Comparison of ENCODE assay signal across 13 mouse cellular contexts in the genomic region with DNA sequence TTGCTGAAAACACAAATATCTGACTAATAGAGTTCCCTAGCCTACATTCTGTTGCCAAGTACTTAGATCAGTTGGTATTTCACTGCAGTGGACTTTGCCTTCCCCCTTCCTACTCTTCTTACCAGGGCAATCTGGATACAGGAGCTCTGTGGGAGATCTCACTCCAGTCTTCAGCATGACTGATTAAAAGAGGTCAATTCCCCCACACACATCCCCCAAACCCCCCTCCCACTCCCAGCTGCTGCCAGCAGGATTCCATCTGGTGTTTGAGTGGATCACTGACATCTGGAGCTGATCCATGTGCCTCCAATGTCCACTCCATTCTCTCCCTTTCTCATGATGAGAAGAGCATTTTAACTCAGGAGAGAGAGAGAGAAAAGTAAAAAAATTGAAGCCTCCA.
DNase-seq lines count a peak whose midpoint lies in the region; ATAC-seq and TF ChIP-seq lines count a peak whose summit lies in the region.
"Had no signal": no experiment of that assay in that cellular context is flagged by ENCODE, and none has a peak within 500 bp of the region (broad histone marks: within the 10 kb centered on the region; RNA-seq: fewer than 3 reads in every experiment).

No protein-coding gene starts in this region.

- no peaks in the 10 kb centered on the region for H3K4me1 ChIP-seq in liver, adult 2 months (ENCODE audit: control insufficient read depth, insufficient read depth, low read length)
- no peaks in the 10 kb centered on the region for H3K4me1 ChIP-seq in liver, embryonic 11.5 days (replicated peaks; ENCODE audit: control insufficient read depth, insufficient read depth, low read length)
- H3K4me1 ChIP-seq: embryonic facial prominence, embryonic 13.5 days; intestine, embryonic 15.5 days; limb, embryonic 12.5 days; megakaryocyte, embryonic 14.5 days had no signal

- H3K4me3 ChIP-seq in liver, adult 2 months (ENCODE audit: insufficient read depth, low read depth, low read length): no peak overlapping the region
- no peak overlapping the region for H3K4me3 ChIP-seq in liver, embryonic 11.5 days (ENCODE audit: low read depth, low read length)
- H3K4me3 ChIP-seq: embryonic facial prominence, embryonic 13.5 days; intestine, embryonic 15.5 days; limb, embryonic 12.5 days; megakaryocyte, embryonic 14.5 days had no signal

- H3K27me3 ChIP-seq in liver, adult 2 months (ENCODE audit: control insufficient read depth, insufficient read depth, low read length): no peaks in the 10 kb centered on the region
- no peaks in the 10 kb centered on the region for H3K27me3 ChIP-seq in liver, embryonic 11.5 days (replicated peaks; ENCODE audit: control insufficient read depth, insufficient read depth, low read length)
- H3K27me3 ChIP-seq: embryonic facial prominence, embryonic 13.5 days; intestine, embryonic 15.5 days; limb, embryonic 12.5 days; megakaryocyte, embryonic 14.5 days had no signal

- no peak overlapping the region for H3K27ac ChIP-seq in liver, adult 2 months (replicated peaks; ENCODE audit: insufficient read depth, low read depth, low read length)
- H3K27ac ChIP-seq in liver, embryonic 11.5 days (ENCODE audit: low read depth, low read length): no peak overlapping the region
- H3K27ac ChIP-seq: embryonic facial prominence, embryonic 13.5 days; intestine, embryonic 15.5 days; limb, embryonic 12.5 days had no signal

- H3K4me2 ChIP-seq in liver, embryonic 11.5 days: no peak overlapping the region
- H3K4me2 ChIP-seq: embryonic facial prominence, embryonic 13.5 days; intestine, embryonic 15.5 days; limb, embryonic 12.5 days had no signal

- no peak for TF ChIP-seq POLR2A in liver, adult 2 months (IDR thresholded peaks at IDR 0.05; ENCODE audit: extremely low read depth, insufficient read depth, low read length)

- H3K9me3 ChIP-seq in liver, embryonic 11.5 days (ENCODE audit: control insufficient read depth, low read length): no peaks in the 10 kb centered on the region
- H3K9me3 ChIP-seq: embryonic facial prominence, embryonic 13.5 days; intestine, embryonic 15.5 days; megakaryocyte, embryonic 14.5 days had no signal

- no peaks in the 10 kb centered on the region for H3K79me2 ChIP-seq in liver, adult 2 months (ENCODE audit: control insufficient read depth, insufficient read depth, low read length)

- H3K36me3 ChIP-seq in liver, adult 2 months (ENCODE audit: control insufficient read depth, insufficient read depth, low read length): no peaks in the 10 kb centered on the region
- H3K36me3 ChIP-seq in liver, embryonic 11.5 days (ENCODE audit: control insufficient read depth, insufficient read depth, low read length): no peaks in the 10 kb centered on the region
- H3K36me3 ChIP-seq: embryonic facial prominence, embryonic 13.5 days; intestine, embryonic 15.5 days; limb, embryonic 12.5 days had no signal

- DNase-seq in liver, adult 2 months (ENCODE audit: extremely low read depth, low read depth, low spot score): peak; percentile 8
- no peak for DNase-seq in liver, embryonic 11.5 days (ENCODE audit: low spot score)
- DNase-seq in embryo, embryonic 11.5 days (ENCODE audit: low read depth, low spot score): peak; percentile 3
- DNase-seq in kidney, adult 9 months: peak; percentile 43
- peak; percentile 4 for DNase-seq in lung, postnatal 36 days
- no peak for DNase-seq in right cerebral cortex, adult 18-20 months
- no peak for DNase-seq in frontal cortex, postnatal 10 days (ENCODE audit: low spot score in 2 of 2)
- DNase-seq: spleen, adult 18-20 months; thymus, adult 18-20 months had no signal

- no peak overlapping the region for H3K9ac ChIP-seq in liver, adult 2 months (ENCODE audit: low read depth, low read length)
- no peak overlapping the region for H3K9ac ChIP-seq in liver, embryonic 11.5 days (ENCODE audit: low read depth, low read length)
- H3K9ac ChIP-seq: embryonic facial prominence, embryonic 13.5 days; intestine, embryonic 15.5 days; limb, embryonic 12.5 days had no signal

- no peak for ATAC-seq in liver, embryonic 11.5 days (replicated peaks; ENCODE audit: low FRiP score)
- ATAC-seq: intestine, embryonic 15.5 days had no signal

- no peak for TF ChIP-seq CTCF in liver, adult 2 months (IDR thresholded peaks at IDR 0.05; ENCODE audit: low read depth, low read length)

Comparison
In these comparisons a context has a peak if more than half of its experiments do, and no peak if none do; other contexts are left out.
1. DNase-seq: peak in liver, adult 2 months (single experiment), embryo, embryonic 11.5 days (single experiment), kidney, adult 9 months (single experiment) and lung, postnatal 36 days (single experiment); none in liver, embryonic 11.5 days (single experiment), right cerebral cortex, adult 18-20 months (single experiment) and frontal cortex, postnatal 10 days (0 of 2).